Mouse (Mus musculus) midbrain, embryonic 10.5 days (tissue): ENCODE results near the gene Olfr1140. TPM values are rescaled to one million over a fixed set of nuclear protein-coding genes. Genes with fewer than 3 reads are reported as not detected.

Source experiments
- DNase-seq: peaks from one replicate; pipeline ENCODE4 v3.0.0-alpha.2; 2017; ENCODE audit warnings: low spot score
- H3K27ac ChIP-seq: fragments of 300-500 bp; sonication (generic); replicated peaks from 2 replicates; pipeline ENCODE4 v1.5.1; 2016; ENCODE audit warnings: mild to moderate bottlenecking
- H3K27me3 ChIP-seq: fragments of 300-500 bp; sonication (generic); 2 replicates; pipeline ENCODE4 v1.6.1; 2016; ENCODE audit warnings: low read depth, mild to moderate bottlenecking; ENCODE audit not compliant: poor library complexity, severe bottlenecking
- H3K36me3 ChIP-seq: fragments of 300-500 bp; sonication (generic); 2 replicates; pipeline ENCODE4 v1.6.1; 2016; ENCODE audit warnings: mild to moderate bottlenecking, moderate library complexity
- H3K4me1 ChIP-seq: fragments of 300-500 bp; sonication (generic); 2 replicates; pipeline ENCODE4 v1.6.1; 2016
- H3K4me3 ChIP-seq: fragments of 300-500 bp; sonication (generic); 2 replicates; pipeline ENCODE4 v1.5.1; 2016; ENCODE audit warnings: mild to moderate bottlenecking, moderate library complexity
- H3K9me3 ChIP-seq: fragments of 300-500 bp; sonication (generic); replicated peaks from 2 replicates; pipeline ENCODE4 v1.6.1; 2016; ENCODE audit warnings: mild to moderate bottlenecking
- WGBS: fragments of 180-500 bp; shearing (Covaris S2); methylation state at CpG from one replicate; pipeline ENCODE4 v1.1.7; 2016; 5-methylcytosine and 5-hydroxymethylcytosine counted together
- polyA plus RNA-seq: library from polyadenylated mRNA; unstranded; fragments of >200 nt; fragmentation: Nextera tagmentation; extraction: Ambion mirVana; gene quantifications from 2 replicates; pipeline ENCODE4 v1.2.1, GENCODE M21; 2016

Gene Olfr1140
- not detected in 2 replicates for polyA plus RNA-seq

DNA sequence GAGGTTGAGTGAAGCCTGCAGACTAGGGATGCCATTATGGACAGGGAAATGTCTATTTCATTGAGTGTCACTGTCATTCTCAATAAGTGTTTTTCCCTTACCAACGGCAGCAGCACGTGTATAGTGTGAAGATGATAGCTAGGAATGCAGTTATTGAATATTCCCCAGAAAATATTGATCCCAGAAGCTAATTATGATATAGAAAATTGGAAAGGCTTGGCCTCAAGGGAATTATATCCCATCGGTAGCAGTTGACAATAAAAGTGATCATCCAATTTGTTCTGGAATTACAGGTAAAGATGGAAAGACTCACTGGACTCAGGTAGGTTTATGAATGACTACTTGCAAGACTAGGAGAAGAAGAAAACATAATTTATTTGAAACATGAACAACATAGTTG, at the start of gene Olfr1140:
Gene Olfr1140 (plus strand): TSS at position 301 of the 400 bp plus-strand sequence.
- no peak for DNase-seq
- Histone ChIP-seq H3K4me3 (no peak within 1 kb of the TSS), H3K36me3 (no peaks in the 10 kb centered on the region), H3K27ac (no peak within 1 kb of the TSS), H3K4me1 (no peaks in the 10 kb centered on the region), H3K27me3 (no peaks in the 10 kb centered on the region), H3K9me3 (no peaks in the 10 kb centered on the region)
- 82% methylated on average over 3 of the region's 3 CpGs for WGBS

GRCm38 (mm10) chr2:87693847-87694246, 49.7 kb upstream of the Olfr1140 start, which contains the start of gene Olfr1136:
Gene Olfr1136 (minus strand): TSS chr2:87693947.
- Histone ChIP-seq H3K27me3 (no peaks in the 10 kb centered on the region), H3K9me3 (no peaks in the 10 kb centered on the region), H3K36me3 (no peaks in the 10 kb centered on the region), H3K4me1 (no peaks in the 10 kb centered on the region), H3K27ac (no peak within 1 kb of the TSS), H3K4me3 (no peak within 1 kb of the TSS)
- DNase-seq = no peak

DNA sequence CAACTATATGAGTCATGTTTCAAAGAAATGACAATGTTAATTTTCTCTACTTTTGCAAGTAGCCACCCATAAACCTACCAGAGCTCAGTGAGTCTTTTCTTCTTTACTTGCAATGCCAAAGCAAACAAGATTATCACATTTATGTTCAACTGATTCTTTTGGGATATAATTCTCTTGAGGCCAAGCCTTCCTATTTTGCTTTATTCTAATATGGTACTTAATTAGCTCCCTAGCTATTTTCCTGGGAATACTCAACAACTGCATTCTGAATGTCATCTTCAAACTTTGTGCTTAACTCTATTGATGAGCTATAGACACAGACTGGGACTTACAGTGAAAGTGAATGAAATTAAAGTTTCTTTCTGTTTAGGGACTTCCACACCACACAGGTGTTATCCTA, 30.5 kb upstream of the Olfr1140 start, which contains the start of gene Olfr1137:
Gene Olfr1137 (minus strand): TSS at position 101 of the 400 bp plus-strand sequence.
- no peaks in the 10 kb centered on the region for H3K4me1 ChIP-seq
- DNase-seq = no peak
- H3K36me3 ChIP-seq = no peaks in the 10 kb centered on the region
- H3K9me3 ChIP-seq = no peaks in the 10 kb centered on the region
- H3K4me3 ChIP-seq = no peak within 1 kb of the TSS
- H3K27me3 ChIP-seq = no peaks in the 10 kb centered on the region
- H3K27ac ChIP-seq = no peak within 1 kb of the TSS

GRCm38 (mm10) chr2:87739878-87740277, 3.7 kb upstream of the Olfr1140 start, which contains the start of gene Olfr1138:
Gene Olfr1138 (minus strand): TSS chr2:87739978.
- no peaks in the 10 kb centered on the region for H3K9me3 ChIP-seq
- DNase-seq = no peak
- no peak within 1 kb of the TSS for H3K4me3 ChIP-seq
- no peaks in the 10 kb centered on the region for H3K4me1 ChIP-seq
- no peak within 1 kb of the TSS for H3K27ac ChIP-seq
- no peaks in the 10 kb centered on the region for H3K36me3 ChIP-seq
- H3K27me3 ChIP-seq = no peaks in the 10 kb centered on the region
- 90% methylated on average over 1 of the region's 1 CpGs for WGBS

DNA sequence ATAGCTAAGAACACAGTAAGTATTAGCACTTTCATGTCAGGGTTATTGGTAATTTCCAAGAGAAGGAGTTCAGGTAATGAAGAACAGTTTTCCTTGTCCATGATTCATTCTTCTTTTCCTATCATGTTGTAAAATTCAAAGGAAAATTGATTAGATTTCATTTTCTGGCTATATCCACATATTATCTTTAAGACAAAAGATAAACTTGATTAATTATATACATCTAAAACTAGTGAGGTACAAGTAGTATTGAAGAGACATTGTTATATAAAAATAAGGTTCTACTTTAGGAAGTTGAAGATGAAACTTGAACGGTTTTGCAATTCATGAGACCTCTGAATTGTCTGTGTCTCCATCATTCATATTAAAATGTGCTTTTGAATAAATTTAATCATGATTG, 10.3 kb downstream of the Olfr1140 start, which contains the start of gene Olfr1141:
Gene Olfr1141 (minus strand): TSS at position 101 of the 400 bp plus-strand sequence.
- H3K4me3 ChIP-seq = no peak within 1 kb of the TSS
- 98% methylated on average over 1 of the region's 1 CpGs for WGBS
- no peaks in the 10 kb centered on the region for H3K27me3 ChIP-seq
- no peak within 1 kb of the TSS for H3K27ac ChIP-seq
- no peak for DNase-seq
- H3K4me1 ChIP-seq = no peaks in the 10 kb centered on the region
- H3K36me3 ChIP-seq = no peaks in the 10 kb centered on the region
- H3K9me3 ChIP-seq = no peaks in the 10 kb centered on the region

- no peaks in the 10 kb centered on the region for H3K9me3 ChIP-seq
- no peaks in the 10 kb centered on the region for H3K36me3 ChIP-seq
- H3K4me3 ChIP-seq = no peak overlapping the region
- H3K27me3 ChIP-seq = no peaks in the 10 kb centered on the region
- 76% methylated on average over 1 of the region's 1 CpGs for WGBS
- H3K4me1 ChIP-seq = no peaks in the 10 kb centered on the region
- no peak for DNase-seq
- no peak overlapping the region for H3K27ac ChIP-seq
These were observed 32.6 kb downstream of the Olfr1140 start for GRCm38 (mm10) chr2:87776143-87776542.

DNA sequence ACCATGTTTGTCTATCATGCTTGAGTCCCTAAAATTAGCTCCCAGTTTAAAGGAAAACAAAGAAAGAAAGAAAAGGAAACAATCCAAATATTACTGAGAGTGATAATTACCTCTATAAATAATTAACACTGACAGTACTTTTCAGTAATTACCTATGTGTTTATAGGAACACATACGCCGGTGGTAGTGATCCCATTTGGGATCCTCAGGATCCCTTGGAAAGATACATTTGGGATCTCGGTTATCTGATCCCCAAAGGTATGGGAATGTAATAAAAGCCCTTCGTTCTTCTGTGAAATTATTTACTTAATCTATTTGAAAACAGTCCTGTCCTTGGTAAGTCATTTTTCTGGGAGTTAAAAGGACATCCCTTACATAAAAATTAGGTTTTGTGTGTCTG, 35.6 kb downstream of the Olfr1140 start, which contains the start of gene Olfr152:
Gene Olfr152 (plus strand): TSS at position 301 of the 400 bp plus-strand sequence.
- Histone ChIP-seq H3K27ac (no peak within 1 kb of the TSS), H3K4me3 (no peak within 1 kb of the TSS), H3K27me3 (no peaks in the 10 kb centered on the region), H3K9me3 (no peaks in the 10 kb centered on the region), H3K4me1 (no peaks in the 10 kb centered on the region), H3K36me3 (no peaks in the 10 kb centered on the region)
- WGBS = 81% methylated on average over 4 of the region's 4 CpGs
- no peak for DNase-seq

Other genes starting within 250 kb of the Olfr1140 start
- not detected in 2 replicates for gene Pramel7, start 246.7 kb upstream of the Olfr1140 start, polyA plus RNA-seq
- not detected in 2 replicates for gene Pramel6, start 237.2 kb upstream of the Olfr1140 start, polyA plus RNA-seq
- not detected in 2 replicates for gene Olfr153, start 212.0 kb upstream of the Olfr1140 start, polyA plus RNA-seq
- not detected in 2 replicates for gene Olfr1128, start 198.2 kb upstream of the Olfr1140 start, polyA plus RNA-seq
- gene Olfr1129, start 169.8 kb upstream of the Olfr1140 start, polyA plus RNA-seq = not detected in 2 replicates
- not detected in 2 replicates for gene Olfr1130, start 137.5 kb upstream of the Olfr1140 start, polyA plus RNA-seq
- gene Olfr1131, start 116.6 kb upstream of the Olfr1140 start, polyA plus RNA-seq = not detected in 2 replicates
- not detected in 2 replicates for gene Olfr1132, start 106.2 kb upstream of the Olfr1140 start, polyA plus RNA-seq
- gene Olfr1133, start 96.4 kb upstream of the Olfr1140 start, polyA plus RNA-seq = not detected in 2 replicates
- not detected in 2 replicates for gene Olfr1134, start 85.3 kb upstream of the Olfr1140 start, polyA plus RNA-seq
- not detected in 2 replicates for gene Olfr1135, start 70.1 kb upstream of the Olfr1140 start, polyA plus RNA-seq
- gene Olfr1136, start 49.8 kb upstream of the Olfr1140 start, polyA plus RNA-seq = not detected in 2 replicates
- not detected in 2 replicates for gene Olfr1137, start 30.6 kb upstream of the Olfr1140 start, polyA plus RNA-seq
- not detected in 2 replicates for gene Olfr1138, start 3.8 kb upstream of the Olfr1140 start, polyA plus RNA-seq
- not detected in 2 replicates for gene Olfr1141, start 10.2 kb downstream of the Olfr1140 start, polyA plus RNA-seq
- gene Olfr152, start 35.7 kb downstream of the Olfr1140 start, polyA plus RNA-seq = not detected in 2 replicates
- not detected in 2 replicates for gene Olfr1143, start 56.8 kb downstream of the Olfr1140 start, polyA plus RNA-seq
- gene Olfr1145, start 66.1 kb downstream of the Olfr1140 start, polyA plus RNA-seq = not detected in 2 replicates
- not detected in 2 replicates for gene Olfr1148, start 86.8 kb downstream of the Olfr1140 start, polyA plus RNA-seq
- not detected in 2 replicates for gene Olfr1150-ps1, start 100.2 kb downstream of the Olfr1140 start, polyA plus RNA-seq
- gene Olfr1151, start 112.1 kb downstream of the Olfr1140 start, polyA plus RNA-seq = not detected in 2 replicates
- gene Olfr1152, start 122.7 kb downstream of the Olfr1140 start, polyA plus RNA-seq = 0.01 and 0.02 TPM in 2 replicates
- not detected in 2 replicates for gene Olfr1153, start 151.2 kb downstream of the Olfr1140 start, polyA plus RNA-seq
- not detected in 2 replicates for gene Olfr1154, start 161.4 kb downstream of the Olfr1140 start, polyA plus RNA-seq
- not detected in 2 replicates for gene Olfr1155, start 201.4 kb downstream of the Olfr1140 start, polyA plus RNA-seq
- gene Olfr1156, start 209.3 kb downstream of the Olfr1140 start, polyA plus RNA-seq = not detected in 2 replicates
- gene Olfr1157, start 224.5 kb downstream of the Olfr1140 start, polyA plus RNA-seq = not detected in 2 replicates
- not detected in 2 replicates for gene Olfr74, start 230.9 kb downstream of the Olfr1140 start, polyA plus RNA-seq
- not detected in 2 replicates for gene Olfr1158, start 246.4 kb downstream of the Olfr1140 start, polyA plus RNA-seq